Mouse (Mus musculus) cortical plate, adult 2 months (tissue): ENCODE measurements around the gene P2ry14.

Experiments used
- CTCF ChIP-seq: fragments of 200-500 bp; IDR thresholded peaks from 2 replicates; pipeline ENCODE4 v1.5.1; 2011; ENCODE audit warnings: mild to moderate bottlenecking, control low read depth, low read length; ENCODE audit not compliant: insufficient read depth; ENCODE audit errors: extremely low read depth
- POLR2A ChIP-seq: fragments of 200-500 bp; IDR thresholded peaks from 2 replicates; pipeline ENCODE4 v1.6.1; 2011; ENCODE audit warnings: mild to moderate bottlenecking, low read length, control low read depth; ENCODE audit not compliant: insufficient read depth; ENCODE audit errors: extremely low read depth

- TF ChIP-seq CTCF (no peak), POLR2A (no peak)
These were observed 38.3 kb upstream of the P2ry14 start for GRCm38 (mm10) chr3:59191674-59192073.
